Mouse (Mus musculus) left cerebral cortex, adult 2 months (tissue): ENCODE data around the gene Pip5k1a. TPM values are rescaled to one million over a fixed set of nuclear protein-coding genes. Genes with fewer than 3 reads are reported as not detected.
"Not testable (repeated sequence)": the region's sequence is repeated elsewhere in the genome, so short reads cannot be mapped to it uniquely, and the experiment has no call there.

Source experiments
- DNase-seq, 2 experiments: peaks; one replicate each; pipeline ENCODE4 v3.0.0; 2021 to 2022; ENCODE audit warnings: low spot score in 2 of 2, mixed read lengths in 1 of 2; ENCODE audit errors: extremely low spot score in 1 of 2
- H3K27ac ChIP-seq: fragments of 200-600 bp; 2 replicates; pipeline ENCODE4 v1.8.1; 2022
- H3K4me3 ChIP-seq: fragments of 200-600 bp; 2 replicates; pipeline ENCODE4 v1.8.1; 2022
- CTCF ChIP-seq: fragments of 200-600 bp; IDR thresholded peaks from 2 replicates; pipeline ENCODE4 v1.8.1; 2022; ENCODE audit warnings: antibody characterized with exemption, mild to moderate bottlenecking, moderate library complexity
- intact Hi-C: fragments of 180-260 bp; cut with DNase I; formaldehyde crosslinking; loops from one replicate; pipeline ENCODE4 v1.15.1; 2025
- total RNA-seq, 2 experiments: library from RNA; stranded (reverse); gene quantifications; 2 replicates each; pipeline ENCODE4 v1.2.3; 2021

Pip5k1a gene
- total RNA-seq, 2 experiments from 2014 or later = 58.2 to 58.5 TPM

DNA sequence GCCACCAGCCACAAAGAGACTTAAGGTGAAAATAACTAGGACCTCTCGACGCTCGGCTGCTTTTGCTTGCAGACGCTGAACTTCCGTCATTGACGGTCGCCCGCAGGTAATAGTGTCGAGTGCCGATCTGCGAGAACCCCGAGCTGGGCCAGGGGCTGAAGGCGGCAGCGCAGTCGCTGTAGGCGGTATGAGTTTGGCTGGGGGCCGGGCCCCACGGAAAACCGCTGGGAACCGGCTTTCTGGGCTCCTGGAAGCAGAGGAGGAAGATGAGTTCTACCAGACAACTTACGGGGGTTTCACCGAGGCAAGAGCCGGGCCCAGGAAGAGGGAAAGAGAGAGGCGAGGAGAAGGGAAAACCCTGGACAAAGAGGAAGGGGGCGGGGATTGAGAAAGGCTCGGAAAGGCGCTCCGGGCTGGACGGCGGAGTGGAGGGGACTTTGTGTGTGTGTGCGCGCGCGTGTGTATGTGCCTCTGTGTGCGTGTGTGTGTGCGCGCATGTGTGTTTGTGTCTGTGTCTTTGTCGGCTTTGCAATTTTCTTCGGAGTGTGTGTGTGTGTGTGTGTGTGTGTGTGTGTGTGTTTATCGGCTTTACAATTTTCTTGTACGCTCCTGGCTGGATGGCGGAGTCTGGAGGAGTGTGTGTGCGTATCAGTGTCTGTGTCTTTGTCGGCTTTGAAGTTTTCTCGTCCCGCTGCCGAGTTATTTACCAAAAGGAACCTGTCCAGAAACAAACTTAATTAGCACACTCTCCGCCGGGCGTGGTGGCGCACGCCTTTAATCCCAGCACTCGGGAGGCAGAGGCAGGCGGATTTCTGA, 4.4 kb upstream of the Pip5k1a start, which contains the start of gene Vps72:
Gene Vps72, plus strand, starts transcription at position 112 of the 816 bp plus-strand sequence.
- TF ChIP-seq CTCF = no peak
- H3K4me3 ChIP-seq = peak within 1 kb of the TSS; percentile 63
- DNase-seq = peak; percentile 90
- peak within 1 kb of the TSS; percentile 92 for H3K27ac ChIP-seq
- intact Hi-C loops = no loop called here

DNA sequence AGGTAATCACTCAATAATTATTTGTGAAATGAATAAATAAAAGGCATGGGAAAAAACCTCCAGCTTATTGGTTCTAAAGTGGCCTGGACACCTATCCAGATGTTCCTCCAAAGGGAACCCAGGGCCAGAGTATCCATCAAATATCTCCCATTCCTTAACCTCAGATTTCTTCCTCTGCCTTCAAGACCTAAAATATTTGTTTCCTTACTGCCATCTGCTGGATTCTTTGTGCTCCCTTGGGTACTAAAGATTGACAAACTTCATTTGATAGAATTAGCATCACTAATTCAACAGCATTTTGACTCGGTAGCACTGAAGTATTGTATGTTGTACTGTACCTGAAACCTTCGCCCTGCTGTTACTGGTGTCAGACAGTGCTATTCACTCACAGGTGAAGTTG, 1.2 kb upstream of the Pip5k1a start:
- intact Hi-C loops = loop anchor here (1.0 kb wide), 1 partner anchor 55 kb away; no protein-coding TSS in a partner anchor
- no peak for DNase-seq
- no peak overlapping the region for H3K27ac ChIP-seq
- TF ChIP-seq CTCF = peak; percentile 55
- no peak overlapping the region for H3K4me3 ChIP-seq

DNA sequence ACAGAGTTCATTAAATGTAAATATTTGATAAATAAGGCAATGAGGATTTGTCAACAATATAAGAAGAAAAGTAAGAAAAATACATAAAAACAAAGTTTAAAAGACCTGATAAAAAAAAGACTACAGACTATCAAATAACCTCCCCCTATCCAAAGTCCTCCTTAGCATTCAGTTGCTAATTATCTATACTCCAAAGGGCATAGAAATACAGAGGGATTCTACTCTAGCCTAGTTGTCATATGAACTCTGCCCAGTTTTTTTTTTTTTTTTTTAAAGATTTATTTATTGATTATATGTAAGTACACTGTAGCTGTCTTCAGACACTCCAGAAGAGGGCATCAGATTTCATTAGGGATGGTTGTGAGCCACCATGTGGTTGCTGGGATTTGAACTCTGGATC, 578 bp upstream of the Pip5k1a start:
- Histone ChIP-seq H3K27ac (peak overlapping the region; percentile 81), H3K4me3 (peak overlapping the region; percentile 97)
- intact Hi-C loops, DNase-seq: not testable (repeated sequence)

DNA sequence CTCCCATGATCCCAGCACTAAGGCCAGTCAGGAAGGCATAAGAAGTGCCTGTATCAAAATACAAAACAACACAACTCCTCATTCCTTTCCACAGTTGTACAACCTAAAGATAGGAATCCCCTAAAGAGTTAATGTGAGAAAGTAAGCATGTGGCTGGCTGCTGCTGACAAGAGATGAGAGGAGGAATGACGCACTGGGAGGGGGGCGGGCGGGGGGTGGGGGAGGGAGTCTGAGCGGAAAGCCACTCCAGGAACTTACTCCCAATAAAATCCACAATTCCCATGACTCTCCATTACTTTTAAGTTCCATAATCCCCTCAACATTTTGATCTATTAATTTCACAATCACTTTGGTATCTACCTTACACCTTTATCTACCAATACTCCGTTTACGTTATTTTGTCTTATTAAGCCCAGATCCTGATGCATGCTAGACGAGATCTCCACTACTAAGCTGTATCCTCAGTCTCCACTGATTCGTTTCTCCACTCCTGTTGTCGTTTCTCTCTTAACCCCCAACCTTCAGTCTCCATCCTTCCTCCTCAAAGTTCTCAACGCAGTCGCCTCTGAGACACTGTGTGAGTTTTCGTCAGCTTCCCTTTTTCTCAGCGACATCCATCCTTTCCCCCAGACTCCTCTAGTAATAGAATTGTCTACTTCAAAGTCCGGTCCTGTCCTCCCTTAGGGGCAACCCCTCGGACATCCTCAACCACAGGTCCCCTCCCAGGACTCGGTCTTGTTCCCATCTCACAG, 968 bp downstream of the Pip5k1a start:
- TF ChIP-seq CTCF = no peak
- DNase-seq = no peak
- Histone ChIP-seq H3K27ac (peak overlapping the region; percentile 97), H3K4me3 (peak overlapping the region; percentile 97)
- intact Hi-C loops = loop anchor here (2.0 kb wide), 1 partner anchor 47 kb away; no protein-coding TSS in a partner anchor

DNA sequence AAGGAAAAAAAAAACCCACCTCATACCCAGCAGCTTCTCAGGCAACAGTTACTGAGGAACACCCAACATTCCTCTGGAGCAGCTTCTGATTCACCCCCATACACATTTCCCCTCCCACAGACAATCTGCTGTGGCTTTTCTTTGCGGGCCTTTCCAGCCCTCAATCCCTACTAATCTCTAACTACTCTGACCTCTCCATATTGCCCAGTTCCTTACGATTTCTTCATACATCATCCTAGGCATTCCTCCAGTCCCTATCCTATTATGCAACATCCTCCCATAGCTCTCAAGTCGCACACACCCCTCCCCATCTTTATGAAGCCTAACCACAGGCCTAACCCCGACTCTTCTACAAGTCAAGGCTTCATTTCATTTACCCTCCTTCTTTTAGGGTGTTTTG, 1.6 kb downstream of the Pip5k1a start:
- H3K27ac ChIP-seq = peak overlapping the region; percentile 89
- intact Hi-C loops = loop anchor here (2.0 kb wide), 1 partner anchor 46 kb away; no protein-coding TSS in a partner anchor

DNA sequence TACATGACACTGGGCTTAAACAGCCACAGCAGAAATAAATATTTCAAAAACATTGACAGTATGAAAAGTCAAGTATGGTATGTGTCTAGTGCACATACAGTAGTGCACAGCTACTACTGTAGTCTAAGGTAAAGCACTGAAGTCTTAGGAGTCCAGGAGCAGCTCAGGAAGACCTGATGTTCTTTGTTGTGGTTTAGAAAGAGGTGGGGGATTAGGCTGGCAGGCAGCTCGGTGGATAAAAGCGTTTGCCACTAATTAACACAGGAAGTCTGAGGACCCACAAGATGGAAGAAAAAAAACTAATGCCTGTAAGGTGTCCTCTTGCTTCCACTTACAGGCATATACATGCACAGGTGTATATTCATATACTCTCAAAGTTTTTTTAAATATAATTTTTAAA, 5.9 kb downstream of the Pip5k1a start:
- Histone ChIP-seq H3K27ac (no peak overlapping the region), H3K4me3 (no peak overlapping the region)
- intact Hi-C loops = no loop called here
- TF ChIP-seq CTCF = no peak
- no peak for DNase-seq

More for the DNA sequence above, 1.6 kb downstream of the Pip5k1a start:
- no peak for TF ChIP-seq CTCF
- peak; percentile 25 to 48 for DNase-seq
- H3K4me3 ChIP-seq = peak overlapping the region; percentile 97

DNA sequence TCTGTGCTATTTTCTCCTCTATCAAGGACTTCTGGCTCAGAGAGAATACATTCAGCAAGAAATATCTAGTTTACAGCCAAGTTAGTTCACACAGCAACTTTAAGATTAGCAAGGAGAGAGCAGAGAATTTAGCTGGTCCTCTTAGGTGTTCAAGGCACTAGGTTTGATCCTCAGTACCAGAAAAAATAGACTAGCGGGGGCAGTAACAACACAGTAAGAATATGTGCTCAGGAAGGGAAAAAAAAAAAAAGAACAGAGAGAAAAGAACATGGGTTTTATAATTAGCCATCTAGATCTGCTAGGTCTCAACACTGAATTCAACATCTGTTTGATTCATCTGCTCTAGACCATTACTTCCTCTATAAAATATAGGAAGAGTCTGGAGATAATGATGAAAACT, 18.7 kb downstream of the Pip5k1a start:
- no peak for TF ChIP-seq CTCF
- DNase-seq = no peak
- no peak overlapping the region; the same call in 1 of the 2 replicates for H3K27ac ChIP-seq
- intact Hi-C loops = no loop called here
- no peak overlapping the region for H3K4me3 ChIP-seq

DNA sequence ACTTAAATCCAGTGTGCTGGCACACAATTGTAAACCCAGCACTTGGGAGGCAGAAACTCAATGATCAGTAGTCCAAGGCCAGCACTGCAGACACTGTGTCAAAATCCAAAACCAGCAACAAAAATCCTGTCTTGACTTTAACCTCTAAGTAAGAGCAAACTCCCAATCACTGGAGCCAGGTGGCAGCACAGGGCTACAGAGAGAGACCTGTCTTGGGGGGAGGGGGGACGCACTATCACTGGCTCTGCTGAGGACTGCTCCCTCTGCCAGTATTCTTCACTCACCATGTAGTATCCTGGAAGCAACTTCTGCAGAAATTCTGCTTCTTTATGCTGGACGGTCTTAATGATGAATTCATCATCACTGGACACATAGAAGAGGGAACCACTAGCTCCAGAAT, 35.1 kb downstream of the Pip5k1a start:
- intact Hi-C loops = no loop called here
- no peak; the same call in none of the 2 replicates for TF ChIP-seq CTCF
- H3K27ac ChIP-seq = no peak overlapping the region
- no peak for DNase-seq
- H3K4me3 ChIP-seq = no peak overlapping the region

DNA sequence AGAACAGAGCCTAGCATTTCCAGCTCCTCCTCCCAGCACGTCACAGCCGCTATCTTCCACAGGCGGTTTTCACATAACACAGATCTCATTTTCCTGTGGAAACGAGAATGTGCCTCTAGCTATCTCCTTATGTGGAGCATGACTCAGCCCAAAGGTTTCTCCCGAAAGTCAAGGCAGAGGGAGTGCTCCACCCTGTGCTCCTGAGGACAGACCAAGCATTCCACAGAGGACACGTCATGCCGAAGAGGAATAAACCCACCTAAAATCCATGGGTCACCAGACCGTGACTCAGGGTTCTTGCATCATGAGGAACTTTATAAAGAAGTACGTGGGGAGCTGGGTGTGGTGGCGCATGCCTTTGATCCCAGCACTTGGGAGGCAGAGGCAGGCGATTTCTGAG, 40.2 kb downstream of the Pip5k1a start:
- no peak for DNase-seq
- intact Hi-C loops = no loop called here
- no peak for TF ChIP-seq CTCF
- H3K4me3 ChIP-seq = no peak overlapping the region
- peak overlapping the region; percentile 44; the same call in 1 of the 2 replicates for H3K27ac ChIP-seq

DNA sequence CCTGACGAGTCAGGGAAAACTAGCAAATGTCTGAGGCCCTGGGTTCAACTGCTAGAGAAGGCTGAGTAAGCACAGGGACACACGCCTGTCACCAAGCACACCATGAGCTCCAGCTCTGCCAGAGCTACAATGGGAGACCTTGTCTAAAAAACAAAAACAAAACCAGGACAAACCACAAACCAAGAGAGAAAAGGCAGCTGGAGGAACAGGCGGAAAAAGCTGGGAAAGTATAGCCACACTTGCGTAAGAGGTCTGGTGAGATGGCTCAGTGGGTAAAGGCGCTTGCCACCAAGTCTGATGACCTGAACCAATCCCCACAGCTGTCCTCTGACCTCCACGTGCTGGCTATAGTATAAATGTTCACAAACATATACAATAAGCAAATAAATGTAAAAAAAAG, 40.6 kb downstream of the Pip5k1a start:
- intact Hi-C loops = no loop called here
- DNase-seq = no peak
- TF ChIP-seq CTCF = no peak
- Histone ChIP-seq H3K4me3 (no peak overlapping the region), H3K27ac (peak overlapping the region; percentile 44; the same call in 1 of the 2 replicates)

DNA sequence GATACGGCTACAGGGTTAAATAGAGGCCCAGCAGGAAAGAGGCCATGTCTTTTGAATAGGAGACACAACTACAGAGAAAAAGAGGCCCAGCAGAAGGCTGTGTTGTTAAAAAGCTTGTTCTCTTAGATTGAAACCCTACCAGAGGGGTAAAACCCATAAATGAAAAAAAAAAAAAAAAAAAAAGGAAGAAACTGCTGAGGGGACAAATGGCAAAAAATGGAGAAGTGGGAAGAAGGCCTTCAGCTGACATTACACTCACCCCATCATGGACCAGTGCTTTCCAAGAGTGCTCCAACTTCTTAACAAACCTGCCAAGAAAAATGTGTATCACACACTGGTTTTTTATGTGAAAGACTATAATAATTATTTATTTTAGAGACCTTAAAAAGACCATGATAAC, 41.2 kb downstream of the Pip5k1a start:
- Histone ChIP-seq H3K4me3 (no peak overlapping the region), H3K27ac (no peak overlapping the region)
- no peak for DNase-seq
- TF ChIP-seq CTCF = no peak
- intact Hi-C loops = no loop called here

DNA sequence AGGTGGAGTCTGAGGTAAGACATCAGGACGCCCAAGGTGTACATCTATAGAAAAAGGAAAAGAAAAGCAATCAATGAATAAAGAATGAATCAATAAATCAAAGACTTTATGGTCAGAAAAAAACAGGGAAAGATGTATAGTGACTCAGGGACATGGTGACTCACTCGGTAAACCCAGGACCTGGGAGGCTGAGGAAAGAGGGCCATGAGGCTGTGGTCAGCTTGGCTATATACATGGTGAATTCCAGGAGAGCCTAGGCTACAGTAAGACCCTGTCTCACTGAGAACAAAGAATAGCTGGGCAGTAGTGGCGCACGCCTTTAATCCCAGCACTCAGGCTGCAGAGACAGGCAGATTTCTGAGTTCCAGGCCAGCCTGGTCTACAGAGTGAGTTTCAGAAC, 43.0 kb downstream of the Pip5k1a start:
- TF ChIP-seq CTCF = no peak
- intact Hi-C loops = no loop called here

More for the DNA sequence above, 43.0 kb downstream of the Pip5k1a start:
- H3K4me3 ChIP-seq = no peak overlapping the region
- DNase-seq = no peak
- no peak overlapping the region for H3K27ac ChIP-seq
